Mouse (Mus musculus) layer of hippocampus, postnatal 36 days (tissue): ENCODE results near the gene Gm10945. TPM values are rescaled to one million over a fixed set of nuclear protein-coding genes. Genes with fewer than 3 reads are reported as not detected.
A peak's percentile ranks its signal among the peaks of the same experiment; 100 is the strongest.

ENCODE experiments used
- DNase-seq, 2 experiments: peaks; one replicate each; pipeline ENCODE4 v3.0.0; 2022
- total RNA-seq, 2 experiments: library from RNA; stranded (reverse); gene quantifications; 2 replicates each; pipeline ENCODE4 v1.2.3; 2021

Gene Gm10945
- not detected for total RNA-seq

DNA sequence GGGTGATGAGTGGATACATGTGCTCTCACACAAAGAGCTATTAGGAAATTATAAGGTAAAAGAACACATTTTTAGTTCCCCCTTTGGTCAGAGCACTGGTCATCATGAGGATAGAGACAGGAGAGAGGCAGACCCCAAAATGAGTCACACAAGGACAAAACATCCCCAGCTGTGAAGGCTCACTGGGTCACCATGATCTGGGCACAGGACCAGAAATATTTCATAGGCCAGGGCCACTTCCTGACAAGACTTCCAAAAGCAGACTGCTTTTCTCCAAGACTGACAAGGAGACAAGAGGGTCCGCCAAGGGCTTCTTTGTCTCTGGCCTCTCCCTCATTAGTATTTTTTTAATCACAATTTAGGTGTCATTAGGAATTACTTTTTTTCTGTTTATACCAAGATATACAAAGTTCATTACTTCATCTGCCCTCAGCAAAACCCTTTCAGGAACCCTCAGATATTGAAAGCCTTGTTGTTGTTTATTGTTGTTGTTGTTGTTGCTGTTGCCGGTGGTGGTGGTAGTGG, at the start of gene Gm10945:
Gm10945 (minus strand) TSS at position 475 of the 525 bp plus-strand sequence.
- no peak for DNase-seq

DNA sequence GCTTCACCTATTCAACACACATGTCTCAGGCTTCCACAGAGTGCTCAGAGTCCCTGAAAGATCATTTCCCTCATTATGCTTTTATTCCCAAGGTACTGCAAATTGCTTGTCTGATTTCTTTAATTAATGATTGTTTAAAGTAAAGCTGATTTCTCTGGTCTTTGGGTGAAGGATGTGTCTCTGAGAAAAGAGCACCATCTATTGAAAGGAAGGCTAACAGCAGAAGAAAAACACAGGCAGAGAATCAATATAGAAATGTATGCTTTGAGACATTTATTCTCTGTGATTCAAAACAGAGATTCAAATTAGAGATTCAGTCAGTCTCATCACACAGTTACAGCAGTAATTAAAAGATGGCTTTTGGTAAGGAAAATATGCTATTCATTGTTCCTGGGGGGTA, 28.7 kb upstream of the Gm10945 start:
- DNase-seq, result no peak

DNA sequence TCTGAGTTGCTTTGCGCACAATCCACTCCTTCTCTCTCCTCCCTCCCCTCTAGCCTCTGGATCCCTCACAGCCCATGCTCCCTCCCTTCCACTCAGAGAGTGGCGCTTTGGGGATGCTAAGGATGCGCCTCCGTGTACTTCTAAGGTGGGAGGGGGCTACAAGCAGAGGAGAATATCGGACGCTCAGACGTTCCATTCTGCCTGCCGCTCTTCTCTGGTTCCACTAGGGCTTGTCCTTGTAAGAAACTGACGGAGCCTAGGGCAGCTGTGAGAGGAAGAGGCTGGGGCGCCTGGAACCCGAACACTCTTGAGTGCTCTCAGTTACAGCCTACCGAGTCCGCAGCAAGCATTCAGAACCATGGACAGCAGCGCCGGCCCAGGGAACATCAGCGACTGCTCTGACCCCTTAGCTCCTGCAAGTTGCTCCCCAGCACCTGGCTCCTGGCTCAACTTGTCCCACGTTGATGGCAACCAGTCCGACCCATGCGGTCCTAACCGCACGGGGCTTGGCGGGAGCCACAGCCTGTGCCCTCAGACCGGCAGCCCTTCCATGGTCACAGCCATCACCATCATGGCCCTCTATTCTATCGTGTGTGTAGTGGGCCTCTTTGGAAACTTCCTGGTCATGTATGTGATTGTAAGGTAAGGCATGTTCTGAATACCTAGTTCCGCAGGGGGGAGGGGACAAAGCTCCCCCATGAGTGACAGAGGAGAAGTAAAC, 27.1 kb upstream of the Gm10945 start:
- peak; percentile 2 to 3 for DNase-seq

DNA sequence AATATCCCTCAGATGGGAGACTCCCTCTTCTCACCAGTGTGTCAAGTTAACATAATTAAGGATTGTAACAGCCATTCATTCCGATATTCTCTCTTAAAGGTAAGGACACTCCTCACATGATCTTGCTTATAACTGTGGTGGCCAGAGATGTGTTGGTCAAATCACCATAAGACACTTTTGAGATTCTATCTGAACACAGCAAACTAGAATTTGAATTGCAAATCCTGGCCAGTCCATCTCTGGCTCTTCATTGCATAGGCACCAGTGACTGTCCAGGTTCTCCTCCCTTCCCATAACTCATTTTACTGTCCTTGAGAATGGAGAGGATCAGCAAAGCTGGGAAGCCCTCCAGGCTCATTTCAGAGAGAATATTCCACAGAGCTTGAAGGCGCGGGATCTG, 3.4 kb downstream of the Gm10945 start, which contains the start of gene Oprm1:
Oprm1 (plus strand) TSS at position 301 of the 400 bp plus-strand sequence.
- no peak for DNase-seq

DNA sequence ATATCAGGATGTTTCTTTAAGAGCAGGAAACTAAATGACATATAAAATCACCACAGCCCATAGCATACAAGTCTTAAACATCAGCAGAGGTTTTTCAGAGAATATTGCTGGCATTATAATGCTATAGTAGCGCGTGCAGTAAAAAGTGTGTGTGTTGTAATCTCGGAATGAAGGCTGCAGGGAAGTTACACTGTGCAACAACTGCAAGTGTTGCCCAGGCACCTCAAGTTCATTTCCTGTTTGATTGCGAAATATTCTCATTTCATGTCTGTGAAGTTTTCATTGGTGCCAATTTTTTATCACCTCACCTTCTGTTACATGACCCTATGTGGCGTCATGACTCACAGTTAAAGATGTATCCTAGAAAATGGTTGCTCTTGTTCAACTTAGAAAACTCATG, 8.2 kb downstream of the Gm10945 start:
- no peak for DNase-seq

DNA sequence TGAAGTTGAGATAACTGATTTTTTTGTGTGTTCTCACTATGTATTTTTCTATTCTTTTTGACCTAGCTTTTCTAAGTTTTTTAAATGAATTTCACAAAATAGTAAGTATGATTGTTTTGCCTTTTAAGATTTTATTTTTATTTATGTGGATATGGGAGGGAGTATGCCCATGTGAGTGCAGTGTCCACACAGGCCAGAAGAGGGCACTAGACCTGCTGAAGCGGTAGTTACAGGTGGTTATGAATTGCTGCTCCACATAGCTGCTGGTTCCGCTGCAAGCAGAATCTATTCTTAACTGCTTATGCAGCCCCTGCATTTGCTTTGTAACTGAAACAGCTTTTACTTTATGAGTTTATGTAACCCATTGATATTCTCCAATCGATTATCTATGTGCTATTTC, 33.1 kb downstream of the Gm10945 start:
- no peak for DNase-seq

DNA sequence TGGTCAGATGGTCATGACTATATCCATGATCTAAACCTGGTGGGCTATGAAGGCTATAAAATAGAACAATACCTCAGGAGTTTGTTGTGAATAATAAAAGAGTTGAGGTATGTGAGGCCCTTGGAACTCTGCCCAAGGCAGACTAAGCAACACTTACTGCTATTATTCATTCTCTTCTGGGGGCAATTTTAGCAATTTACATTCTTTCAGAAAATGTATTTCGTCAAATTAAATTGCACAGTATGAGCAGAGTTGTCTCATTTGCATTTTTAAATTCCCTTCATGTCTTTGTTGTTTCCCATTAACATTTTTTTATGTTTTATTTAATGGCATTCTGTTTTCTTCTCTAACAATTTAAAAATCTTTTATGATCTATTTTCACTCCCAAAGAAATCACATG, 37.8 kb downstream of the Gm10945 start:
- DNase-seq, result no peak

DNA sequence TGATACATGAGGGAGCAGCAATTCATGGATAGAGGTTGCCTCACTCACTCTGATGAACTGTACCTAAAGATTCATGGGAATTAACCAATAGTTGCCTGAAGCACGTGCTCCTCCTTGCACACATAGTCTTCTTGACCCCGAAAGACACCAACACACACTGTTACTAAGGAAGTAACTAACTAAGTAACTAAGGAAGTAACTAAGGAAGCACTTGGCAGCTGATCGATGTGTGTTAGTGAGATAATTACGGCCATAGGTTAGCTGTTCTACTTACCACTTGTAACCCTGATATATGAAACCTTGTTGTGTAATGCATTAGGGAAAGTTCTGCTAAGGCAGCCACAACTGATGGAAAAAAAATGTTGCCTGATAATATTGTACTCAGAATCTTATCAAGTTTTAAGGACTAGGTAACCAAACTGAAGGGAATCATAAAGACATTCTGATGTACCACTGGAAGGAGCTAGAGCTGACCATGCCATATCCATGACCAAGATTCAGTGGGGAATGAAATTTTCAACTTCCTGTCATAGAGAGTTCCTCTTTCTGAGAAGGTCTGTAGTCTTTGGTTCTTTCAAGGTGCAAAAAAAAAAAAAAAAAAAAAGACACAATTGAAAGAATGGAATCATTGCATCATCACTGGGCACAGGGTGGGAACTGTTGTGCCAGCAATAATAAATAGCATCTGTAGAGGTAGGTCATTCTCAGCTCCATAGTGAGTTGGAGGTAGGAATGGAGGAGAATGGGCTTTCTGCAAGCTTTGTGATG, 44.2 kb downstream of the Gm10945 start:
- DNase-seq, result no peak

DNA sequence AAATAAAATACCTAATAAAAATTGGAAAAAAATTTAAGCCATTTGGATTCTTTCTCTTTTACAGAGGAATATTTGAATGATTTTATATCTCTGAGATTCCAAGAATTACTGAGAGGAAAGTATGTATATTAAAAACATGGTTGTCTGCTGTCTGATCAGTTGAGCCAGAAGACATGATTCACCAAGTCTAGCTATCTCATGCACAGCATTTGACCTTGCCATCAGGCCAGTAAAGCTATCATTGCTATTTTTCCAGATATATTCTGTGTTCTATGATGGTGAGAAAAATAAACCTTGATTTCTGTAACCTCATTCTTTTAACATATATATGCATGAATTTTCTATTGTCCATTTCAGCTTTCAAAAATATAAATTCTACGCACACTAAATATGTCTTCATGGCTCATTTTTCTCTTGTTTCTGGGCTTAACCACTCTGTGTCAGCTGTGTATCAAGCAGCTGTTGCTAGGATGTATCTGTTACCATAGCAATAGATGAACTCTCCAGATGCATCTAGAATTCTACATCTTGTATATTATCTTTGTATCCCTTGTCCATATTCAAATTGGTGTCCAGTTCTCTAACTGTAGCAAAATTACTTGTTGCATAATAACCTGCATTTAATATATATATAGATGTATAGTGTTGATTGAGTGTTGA, 56.2 kb downstream of the Gm10945 start:
- no peak for DNase-seq

DNA sequence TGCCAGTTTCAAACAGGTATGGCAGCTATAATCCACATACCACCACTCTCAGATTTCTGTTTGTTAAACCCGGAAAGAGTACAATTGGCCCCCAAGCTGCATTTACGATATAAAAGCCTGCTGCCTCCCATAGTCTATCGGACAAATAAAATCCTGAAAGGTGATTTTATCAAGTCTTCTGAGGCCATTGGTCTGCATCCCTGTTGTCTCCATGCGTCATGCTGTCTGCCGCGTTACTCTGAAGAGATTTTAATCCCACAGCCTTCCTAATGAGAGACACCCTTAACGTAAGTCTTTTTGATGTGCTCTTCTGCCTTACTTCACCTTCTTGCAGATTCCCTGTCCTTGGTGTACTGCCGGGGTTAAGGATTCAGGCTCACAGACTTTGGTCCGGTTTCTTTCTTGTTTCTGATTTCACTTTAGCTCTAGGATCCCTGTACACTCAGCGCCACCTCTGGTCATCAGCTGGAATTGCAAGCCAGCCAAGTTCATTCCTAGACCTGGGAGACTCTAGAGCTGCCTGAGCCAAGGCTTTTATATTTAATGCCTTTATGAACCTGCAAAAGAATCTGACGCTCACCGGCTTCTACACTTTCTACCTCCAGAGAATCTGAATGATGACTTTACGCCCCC, 67.2 kb downstream of the Gm10945 start:
- DNase-seq, result peak; percentile 22 to 34

Other genes starting within 250 kb of the Gm10945 start
- 1 to 10 TPM; 4.2 to 7.9 TPM for gene Oprm1, start 3.3 kb downstream of the Gm10945 start, total RNA-seq